8 mouse cellular contexts compared by ENCODE assay signal in the genomic region with DNA sequence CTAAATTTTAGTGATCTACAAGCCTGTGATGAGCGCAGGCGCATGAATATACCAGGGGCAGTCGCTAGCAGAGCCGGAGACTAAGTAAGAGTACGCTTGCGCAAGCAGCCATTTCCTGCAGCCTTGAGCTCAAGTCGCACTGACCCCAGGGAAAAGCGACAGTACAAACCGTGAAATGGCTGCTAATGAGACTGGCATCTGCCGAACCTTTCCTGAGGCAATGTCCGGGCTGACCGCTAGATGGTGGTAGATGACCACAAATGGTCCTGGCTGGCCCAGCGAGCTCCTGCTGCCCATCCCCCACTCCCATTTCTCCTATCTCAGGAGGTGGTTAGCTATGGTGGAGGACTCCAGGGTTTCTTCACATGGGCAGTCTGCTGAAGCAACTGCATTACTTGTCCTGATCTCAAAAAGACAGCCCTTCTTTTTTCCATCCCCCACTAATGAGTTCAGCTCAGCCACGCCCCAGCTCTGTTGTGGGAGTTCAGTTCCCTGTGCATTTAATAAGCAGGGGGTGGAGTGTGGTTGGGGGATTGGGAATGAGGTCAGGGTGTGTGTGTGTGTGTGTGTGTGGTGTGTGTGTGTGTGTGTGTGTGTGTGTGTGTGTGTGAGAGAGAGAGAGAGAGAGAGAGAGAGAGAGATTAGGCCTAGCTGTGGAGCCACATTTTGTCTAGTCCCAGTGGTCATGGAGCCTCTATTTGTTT. TPM values are rescaled to one million over a fixed set of nuclear protein-coding genes. Genes with fewer than 3 reads are reported as not detected.
DNase-seq lines count a peak whose midpoint lies in the region; ATAC-seq and TF ChIP-seq lines count a peak whose summit lies in the region.

No protein-coding gene starts in this region.

- no peak overlapping the region for H3K4me2 ChIP-seq in intestine, postnatal 0 days (replicated peaks; ENCODE audit: low read depth)
- no peak overlapping the region for H3K4me2 ChIP-seq in midbrain, embryonic 11.5 days

- H3K9ac ChIP-seq in intestine, postnatal 0 days (ENCODE audit: low read depth, low read length) = no peak overlapping the region
- H3K9ac ChIP-seq in midbrain, embryonic 11.5 days (ENCODE audit: low read length) = no peak overlapping the region

- H3K27ac ChIP-seq in embryonic facial prominence, embryonic 10.5 days (replicated peaks) = peak overlapping the region; percentile 59
- no peak overlapping the region for H3K27ac ChIP-seq in intestine, postnatal 0 days (ENCODE audit: low read depth, low read length)
- H3K27ac ChIP-seq in midbrain, embryonic 11.5 days (ENCODE audit: low read depth, low read length) = no peak overlapping the region

- DNase-seq in adrenal gland, postnatal 10 days = peak; percentile 94
- peak; percentile 90 for DNase-seq in embryonic facial prominence, embryonic 10.5 days (ENCODE audit: low spot score)
- DNase-seq in left cerebral cortex, postnatal 36 days (ENCODE audit: low spot score in 2 of 2) = peak; percentile 86 to 92
- peak; percentile 99 for DNase-seq in midbrain, embryonic 11.5 days (ENCODE audit: low spot score, missing footprints)
- DNase-seq in right cerebral cortex, postnatal 4 days = peak; percentile 96
- DNase-seq in yolk sac, embryonic 10.5 days (ENCODE audit: low spot score) = peak; percentile 88

- peak; percentile 92 for TF ChIP-seq CTCF in intestine, postnatal 0 days (IDR thresholded peaks at IDR 0.05; ENCODE audit: low read depth)

- H3K36me3 ChIP-seq in embryonic facial prominence, embryonic 10.5 days (replicated peaks) = no peaks in the 10 kb centered on the region
- H3K36me3 ChIP-seq in intestine, postnatal 0 days (ENCODE audit: control insufficient read depth, insufficient read depth) = no peaks in the 10 kb centered on the region
- no peaks in the 10 kb centered on the region for H3K36me3 ChIP-seq in midbrain, embryonic 11.5 days (ENCODE audit: control insufficient read depth, insufficient read depth, low read length)

- 19% methylated on average over 14 of the region's 14 CpGs for WGBS in embryonic facial prominence, embryonic 10.5 days
- WGBS in intestine, postnatal 0 days = 23% methylated on average over 13 of the region's 14 CpGs
- WGBS in midbrain, embryonic 11.5 days = 16% methylated on average over 14 of the region's 14 CpGs

- peak overlapping the region; percentile 34; the same call in 1 of the 2 replicates for H3K4me3 ChIP-seq in embryonic facial prominence, embryonic 10.5 days
- H3K4me3 ChIP-seq in intestine, postnatal 0 days (ENCODE audit: low read depth, low read length) = no peak overlapping the region
- no peak overlapping the region for H3K4me3 ChIP-seq in midbrain, embryonic 11.5 days (ENCODE audit: low read depth, low read length)

- intact Hi-C loops in left cerebral cortex, postnatal 36 days (cut with DNase I) = no loop called here

- no peaks in the 10 kb centered on the region for H3K4me1 ChIP-seq in embryonic facial prominence, embryonic 10.5 days
- no peaks in the 10 kb centered on the region for H3K4me1 ChIP-seq in intestine, postnatal 0 days (replicated peaks; ENCODE audit: control insufficient read depth, insufficient read depth, low read length)
- no peaks in the 10 kb centered on the region for H3K4me1 ChIP-seq in midbrain, embryonic 11.5 days (ENCODE audit: control insufficient read depth, insufficient read depth, low read length)

- peak; percentile 100 for ATAC-seq in granulocyte monocyte progenitor cell, adult 5-6 weeks (replicated peaks; ENCODE audit: poor library complexity, severe bottlenecking)
- ATAC-seq in intestine, postnatal 0 days = peak; percentile 86
- peak; percentile 96 for ATAC-seq in midbrain, embryonic 11.5 days (ENCODE audit: low FRiP score)

- H3K9me3 ChIP-seq in embryonic facial prominence, embryonic 10.5 days = no peaks in the 10 kb centered on the region
- no peaks in the 10 kb centered on the region for H3K9me3 ChIP-seq in intestine, postnatal 0 days (ENCODE audit: control insufficient read depth)
- no peaks in the 10 kb centered on the region for H3K9me3 ChIP-seq in midbrain, embryonic 11.5 days (ENCODE audit: control insufficient read depth, low read length)

- H3K27me3 ChIP-seq in embryonic facial prominence, embryonic 10.5 days (replicated peaks; ENCODE audit: low read depth, poor library complexity, severe bottlenecking) = no peaks in the 10 kb centered on the region
- H3K27me3 ChIP-seq in intestine, postnatal 0 days (replicated peaks; ENCODE audit: control insufficient read depth, insufficient read depth, low read length) = no peaks in the 10 kb centered on the region
- H3K27me3 ChIP-seq in midbrain, embryonic 11.5 days (ENCODE audit: control insufficient read depth, insufficient read depth, low read length) = no peaks in the 10 kb centered on the region

RNA-seq across cellular contexts. Expression of a gene that starts 10.6 kb away (rescaled TPM):
- total RNA-seq in adrenal gland, postnatal 10 days (2021) = under 1 TPM; 0.27 to 0.76 TPM
- polyA plus RNA-seq in embryonic facial prominence, embryonic 10.5 days (2016; fragmentation: Nextera tagmentation; extraction: Ambion mirVana) = 0.14 and 0.37 TPM in 2 replicates
- not detected in 2 replicates for total RNA-seq in granulocyte monocyte progenitor cell, adult 5-6 weeks (2014; fragmentation: Nextera tagmentation)
- total RNA-seq in granulocyte monocyte progenitor cell, adult 5-6 weeks (2017) = not detected in 2 replicates
- polyA plus RNA-seq in intestine, postnatal 0 days (2015; fragmentation: Nextera tagmentation; extraction: Ambion mirVana) = 0.04 TPM in 1 of 2 replicates, not detected in the other
- 10 to 100 TPM; 13.7 to 16.0 TPM for total RNA-seq in left cerebral cortex, postnatal 36 days (2021)
- 0.57 and 0.59 TPM in 2 replicates for polyA plus RNA-seq in midbrain, embryonic 11.5 days (2014; fragmentation: Nextera tagmentation; extraction: Ambion mirVana)

RNA-seq across cellular contexts. Expression of a gene that starts 17.1 kb away (rescaled TPM):
- under 1 TPM; 0.12 to 0.18 TPM for total RNA-seq in adrenal gland, postnatal 10 days (2021)
- 0.09 TPM in 1 of 2 replicates, not detected in the other for polyA plus RNA-seq in embryonic facial prominence, embryonic 10.5 days (2016; fragmentation: Nextera tagmentation; extraction: Ambion mirVana)
- not detected in 2 replicates for total RNA-seq in granulocyte monocyte progenitor cell, adult 5-6 weeks (2014; fragmentation: Nextera tagmentation)
- not detected in 2 replicates for total RNA-seq in granulocyte monocyte progenitor cell, adult 5-6 weeks (2017)
- not detected in 2 replicates for polyA plus RNA-seq in intestine, postnatal 0 days (2015; fragmentation: Nextera tagmentation; extraction: Ambion mirVana)
- under 1 TPM; 0.30 to 0.48 TPM for total RNA-seq in left cerebral cortex, postnatal 36 days (2021)
- not detected in 2 replicates for polyA plus RNA-seq in midbrain, embryonic 11.5 days (2014; fragmentation: Nextera tagmentation; extraction: Ambion mirVana)

RNA-seq across cellular contexts. Expression of a gene that starts 28.3 kb away (rescaled TPM):
- 1 to 10 TPM in 1 of 2 experiments, under 1 TPM in 1; 0.85 to 1.1 TPM for total RNA-seq in adrenal gland, postnatal 10 days (2021)
- 0.64 and 0.65 TPM in 2 replicates for polyA plus RNA-seq in embryonic facial prominence, embryonic 10.5 days (2016; fragmentation: Nextera tagmentation; extraction: Ambion mirVana)
- total RNA-seq in granulocyte monocyte progenitor cell, adult 5-6 weeks (2014; fragmentation: Nextera tagmentation) = 23.8 and 24.8 TPM in 2 replicates
- 10.9 and 14.2 TPM in 2 replicates for total RNA-seq in granulocyte monocyte progenitor cell, adult 5-6 weeks (2017)
- 1.9 and 4.1 TPM in 2 replicates for polyA plus RNA-seq in intestine, postnatal 0 days (2015; fragmentation: Nextera tagmentation; extraction: Ambion mirVana)
- total RNA-seq in left cerebral cortex, postnatal 36 days (2021) = 1 to 10 TPM in 1 of 2 experiments, under 1 TPM in 1; 0.59 to 1.7 TPM
- polyA plus RNA-seq in midbrain, embryonic 11.5 days (2014; fragmentation: Nextera tagmentation; extraction: Ambion mirVana) = 0.42 and 0.58 TPM in 2 replicates

RNA-seq across cellular contexts. Expression of a gene that starts 42.9 kb away (rescaled TPM):
- total RNA-seq in adrenal gland, postnatal 10 days (2021) = 1 to 10 TPM; 1.2 to 2.8 TPM
- 2.5 and 3.5 TPM in 2 replicates for polyA plus RNA-seq in embryonic facial prominence, embryonic 10.5 days (2016; fragmentation: Nextera tagmentation; extraction: Ambion mirVana)
- 1.8 and 8.5 TPM in 2 replicates for total RNA-seq in granulocyte monocyte progenitor cell, adult 5-6 weeks (2014; fragmentation: Nextera tagmentation)
- 4.2 and 6.0 TPM in 2 replicates for total RNA-seq in granulocyte monocyte progenitor cell, adult 5-6 weeks (2017)
- 2.8 and 6.3 TPM in 2 replicates for polyA plus RNA-seq in intestine, postnatal 0 days (2015; fragmentation: Nextera tagmentation; extraction: Ambion mirVana)
- 1 to 10 TPM; 2.9 to 4.2 TPM for total RNA-seq in left cerebral cortex, postnatal 36 days (2021)
- 3.8 and 4.7 TPM in 2 replicates for polyA plus RNA-seq in midbrain, embryonic 11.5 days (2014; fragmentation: Nextera tagmentation; extraction: Ambion mirVana)

Comparison
In these comparisons a context has a peak if more than half of its experiments do, and no peak if none do; other contexts are left out.
1. RNA of a gene that starts 10.6 kb away (total RNA-seq): 13.7 to 16.0 TPM in left cerebral cortex, postnatal 36 days; 0.27 to 0.76 TPM in adrenal gland, postnatal 10 days and not detected in granulocyte monocyte progenitor cell, adult 5-6 weeks; every median in the first group is over 4 times any median in the second.
2. RNA of a gene that starts 28.3 kb away (total RNA-seq): 10.9 to 24.8 TPM in granulocyte monocyte progenitor cell, adult 5-6 weeks; 0.59 to 1.7 TPM in left cerebral cortex, postnatal 36 days and 0.85 to 1.1 TPM in adrenal gland, postnatal 10 days; every median in the first group is over 4 times any median in the second.
3. Peak in every context shown above with its lines, with median percentiles within 50 percentile points of each other: DNase-seq and ATAC-seq.